Mouse (Mus musculus) limb, embryonic 14.5 days (tissue): ENCODE measurements around the gene Dqx1. TPM values are rescaled to one million over a fixed set of nuclear protein-coding genes. Genes with fewer than 3 reads are reported as not detected.

ENCODE experiments used
- ATAC-seq: fragments of 200-750 bp; cut with Nextera tagmentation; 2 replicates; pipeline ENCODE4 v1.8.0; 2017; ENCODE audit warnings: low read depth, moderate number of reproducible peaks, moderate TSS enrichment; ENCODE audit not compliant: low FRiP score
- DNase-seq: peaks from one replicate; pipeline ENCODE4 v3.0.0-alpha.2; 2015; ENCODE audit warnings: low spot score
- H3K27ac ChIP-seq: fragments of 300-500 bp; sonication (generic); replicated peaks from 2 replicates; pipeline ENCODE4 v1.5.1; 2014; ENCODE audit warnings: low read depth, mild to moderate bottlenecking, low read length, moderate library complexity, mixed read lengths
- H3K27me3 ChIP-seq: fragments of 300-500 bp; sonication (generic); 2 replicates; pipeline ENCODE4 v1.6.1; 2014; ENCODE audit warnings: low read length, mixed read lengths; ENCODE audit not compliant: control insufficient read depth, insufficient read depth
- H3K36me3 ChIP-seq: fragments of 300-500 bp; sonication (generic); 2 replicates; pipeline ENCODE4 v1.6.1; 2014; ENCODE audit warnings: mild to moderate bottlenecking, low read length, moderate library complexity, mixed read lengths; ENCODE audit not compliant: control insufficient read depth, insufficient read depth
- H3K4me1 ChIP-seq: fragments of 300-500 bp; sonication (generic); 2 replicates; pipeline ENCODE4 v1.6.1; 2014; ENCODE audit warnings: antibody characterized with exemption, low read length, mixed read lengths; ENCODE audit not compliant: control insufficient read depth, insufficient read depth
- H3K4me2 ChIP-seq: fragments of 300-500 bp; sonication (generic); replicated peaks from 2 replicates; pipeline ENCODE4 v1.6.1; 2014; ENCODE audit warnings: low read depth, mild to moderate bottlenecking, low read length, moderate library complexity; ENCODE audit not compliant: severe bottlenecking
- H3K4me3 ChIP-seq: fragments of 300-500 bp; sonication (generic); replicated peaks from 2 replicates; pipeline ENCODE4 v1.5.1; 2014; ENCODE audit warnings: low read length
- H3K9ac ChIP-seq: fragments of 300-500 bp; sonication (generic); 2 replicates; pipeline ENCODE4 v1.6.1; 2014; ENCODE audit warnings: mild to moderate bottlenecking, low read depth, low read length, moderate library complexity; ENCODE audit not compliant: severe bottlenecking
- H3K9me3 ChIP-seq: fragments of 300-500 bp; sonication (generic); 2 replicates; pipeline ENCODE4 v1.6.1; 2016; ENCODE audit warnings: low read length; ENCODE audit not compliant: control insufficient read depth
- POLR2A ChIP-seq: fragments of 200-500 bp; IDR thresholded peaks from 2 replicates; pipeline ENCODE4 v1.8.0; 2012; ENCODE audit warnings: inconsistent platforms, mild to moderate bottlenecking, moderate library complexity, borderline replicate concordance; ENCODE audit not compliant: insufficient read depth, insufficient read length; ENCODE audit errors: extremely low read depth
- WGBS: fragments of 180-500 bp; shearing (Covaris S2); extraction: QIAGEN DNeasy Blood & Tissue Kit; methylation state at CpG from one replicate; pipeline ENCODE4 v1.1.7; 2014; 5-methylcytosine and 5-hydroxymethylcytosine counted together
- polyA plus RNA-seq, 2 experiments: library from polyadenylated mRNA; depleted of rRNA in 1 of 2; stranded (reverse) in 1 of 2; unstranded in 1 of 2; fragments of >200 nt; fragmentation: Nextera tagmentation in 1 of 2; extraction: Ambion mirVana in 1 of 2; gene quantifications; 2 replicates each; pipeline versions ENCODE4 v1.2.1 to v1.2.3; 2012 to 2014

Dqx1 gene
- polyA plus RNA-seq, 2 experiments = 0.37 to 1.9 TPM

GRCm38 (mm10) chr6:83020121-83020520 is 37.5 kb upstream of the Dqx1 start:
- 80% methylated on average over 6 of the region's 6 CpGs for WGBS
- no peak overlapping the region for H3K4me2 ChIP-seq
- no peaks in the 10 kb centered on the region for H3K36me3 ChIP-seq
- no peaks in the 10 kb centered on the region for H3K9me3 ChIP-seq
- H3K4me3 ChIP-seq = no peak overlapping the region
- no peak overlapping the region for H3K9ac ChIP-seq
- TF ChIP-seq POLR2A = no peak
- DNase-seq (no peak), ATAC-seq (no peak)
- no peaks in the 10 kb centered on the region for H3K27me3 ChIP-seq
- H3K27ac ChIP-seq = no peak overlapping the region
- H3K4me1 ChIP-seq = no peaks in the 10 kb centered on the region

- 77% methylated on average over 4 of the region's 4 CpGs for WGBS
- no peak for ATAC-seq
Observed at GRCm38 (mm10) chr6:83020836-83021593, 36.6 kb upstream of the Dqx1 start.

GRCm38 (mm10) chr6:83023008-83023407 is 34.6 kb upstream of the Dqx1 start:
- H3K27ac ChIP-seq = no peak overlapping the region
- peaks cover 5% of the 10 kb centered on the region; the same call in 1 of the 2 replicates for H3K4me1 ChIP-seq
- TF ChIP-seq POLR2A = no peak
- H3K27me3 ChIP-seq = no peaks in the 10 kb centered on the region
- no peak overlapping the region for H3K9ac ChIP-seq
- no peak for ATAC-seq
- DNase-seq = no peak
- no peak overlapping the region for H3K4me3 ChIP-seq
- 88% methylated on average over 9 of the region's 9 CpGs for WGBS
- H3K9me3 ChIP-seq = no peaks in the 10 kb centered on the region
- no peak overlapping the region for H3K4me2 ChIP-seq
- H3K36me3 ChIP-seq = no peaks in the 10 kb centered on the region

More at GRCm38 (mm10) chr6:83020836-83021593, 36.6 kb upstream of the Dqx1 start:
- Histone ChIP-seq H3K27ac (no peak overlapping the region), H3K9ac (no peak overlapping the region), H3K4me1 (no peaks in the 10 kb centered on the region), H3K36me3 (no peaks in the 10 kb centered on the region), H3K27me3 (no peaks in the 10 kb centered on the region), H3K4me2 (no peak overlapping the region), H3K4me3 (no peak overlapping the region), H3K9me3 (no peaks in the 10 kb centered on the region)
- no peak for TF ChIP-seq POLR2A
- no peak for DNase-seq

- Histone ChIP-seq H3K36me3 (no peaks in the 10 kb centered on the region), H3K4me1 (peaks cover 6% of the 10 kb centered on the region; the same call in 1 of the 2 replicates), H3K4me3 (no peak overlapping the region), H3K9me3 (no peaks in the 10 kb centered on the region), H3K4me2 (no peak overlapping the region), H3K27me3 (no peaks in the 10 kb centered on the region), H3K9ac (no peak overlapping the region), H3K27ac (no peak overlapping the region)
- ATAC-seq = no peak
- 91% methylated on average over 2 of the region's 2 CpGs for WGBS
- DNase-seq = no peak
- TF ChIP-seq POLR2A = no peak
Observed at GRCm38 (mm10) chr6:83023786-83024185, 33.9 kb upstream of the Dqx1 start.

GRCm38 (mm10) chr6:83024421-83024820 is 33.2 kb upstream of the Dqx1 start:
- H3K27ac ChIP-seq = no peak overlapping the region
- H3K4me3 ChIP-seq = no peak overlapping the region
- TF ChIP-seq POLR2A = no peak
- no peak overlapping the region for H3K4me2 ChIP-seq
- no peak overlapping the region for H3K9ac ChIP-seq
- peaks cover 6% of the 10 kb centered on the region; the same call in 1 of the 2 replicates for H3K4me1 ChIP-seq
- no peaks in the 10 kb centered on the region for H3K27me3 ChIP-seq
- no peaks in the 10 kb centered on the region for H3K9me3 ChIP-seq
- ATAC-seq (no peak), DNase-seq (no peak)
- WGBS = 49% methylated on average over 4 of the region's 4 CpGs
- H3K36me3 ChIP-seq = no peaks in the 10 kb centered on the region
